Mouse (Mus musculus) forebrain, embryonic 14.5 days (tissue): ENCODE data around the gene Gm10382. TPM values are rescaled to one million over a fixed set of nuclear protein-coding genes. Genes with fewer than 3 reads are reported as not detected.
"Not testable (repeated sequence)": the region's sequence is repeated elsewhere in the genome, so short reads cannot be mapped to it uniquely, and the experiment has no call there.

Source experiments
- ATAC-seq: fragments of 200-750 bp; cut with Nextera tagmentation; 2 replicates; pipeline ENCODE4 v1.8.0; 2017; ENCODE audit warnings: mild to moderate bottlenecking, moderate library complexity
- DNase-seq: peaks from one replicate; pipeline ENCODE4 v3.0.0-alpha.2; 2015; ENCODE audit warnings: low spot score
- H3K27ac ChIP-seq: fragments of 300-500 bp; sonication (generic); 2 replicates; pipeline ENCODE4 v1.5.1; 2014; ENCODE audit warnings: low read depth, mild to moderate bottlenecking, control low read depth, low read length, moderate library complexity
- H3K27me3 ChIP-seq: fragments of 300-500 bp; sonication (generic); replicated peaks from 2 replicates; pipeline ENCODE4 v1.6.1; 2014; ENCODE audit warnings: low read length, control low read depth, mixed read lengths; ENCODE audit not compliant: control insufficient read depth, insufficient read depth
- H3K36me3 ChIP-seq: fragments of 300-500 bp; sonication (generic); 2 replicates; pipeline ENCODE4 v1.6.1; 2014; ENCODE audit warnings: low read length, control low read depth; ENCODE audit not compliant: control insufficient read depth, insufficient read depth
- H3K4me1 ChIP-seq: fragments of 300-500 bp; sonication (generic); 2 replicates; pipeline ENCODE4 v1.6.1; 2014; ENCODE audit warnings: antibody characterized with exemption, low read length, control low read depth; ENCODE audit not compliant: control insufficient read depth, insufficient read depth
- H3K4me2 ChIP-seq: fragments of 300-500 bp; sonication (generic); 2 replicates; pipeline ENCODE4 v1.6.1; 2014; ENCODE audit warnings: mild to moderate bottlenecking, control low read depth, low read length
- H3K4me3 ChIP-seq: fragments of 300-500 bp; sonication (generic); 2 replicates; pipeline ENCODE4 v1.5.1; 2014; ENCODE audit warnings: low read depth, low read length, control low read depth
- H3K9ac ChIP-seq: fragments of 300-500 bp; sonication (generic); 2 replicates; pipeline ENCODE4 v1.6.1; 2014; ENCODE audit warnings: mild to moderate bottlenecking, low read length, control low read depth, moderate library complexity
- H3K9me3 ChIP-seq: fragments of 300-500 bp; sonication (generic); replicated peaks from 2 replicates; pipeline ENCODE4 v1.6.1; 2016; ENCODE audit warnings: low read length, control low read depth, mixed read lengths; ENCODE audit not compliant: control insufficient read depth
- WGBS: fragments of 180-500 bp; shearing (Covaris S2); extraction: QIAGEN DNeasy Blood & Tissue Kit; methylation state at CpG from one replicate; pipeline ENCODE4 v1.1.7; 2014; 5-methylcytosine and 5-hydroxymethylcytosine counted together
- polyA plus RNA-seq: library from polyadenylated mRNA; unstranded; fragments of >200 nt; fragmentation: Nextera tagmentation; extraction: Ambion mirVana; gene quantifications from 2 replicates; pipeline ENCODE4 v1.2.1, GENCODE M21; 2014

The Gm10382 gene
- polyA plus RNA-seq, 1 experiment from 2014 or later: 0.33 TPM

- WGBS: under 1% methylated on average over 68 of the region's 69 CpGs
- Histone ChIP-seq H3K9me3 (no peaks in the 10 kb centered on the region), H3K4me2 (peak within 1 kb of the TSS; percentile 99), H3K9ac (peak within 1 kb of the TSS; percentile 98), H3K4me1 (peaks cover 25% of the 10 kb centered on the region), H3K27ac (peak within 1 kb of the TSS; percentile 97), H3K27me3 (no peaks in the 10 kb centered on the region), H3K36me3 (peaks cover 18% of the 10 kb centered on the region), H3K4me3 (peak within 1 kb of the TSS; percentile 100)
- peak; percentile 92 for DNase-seq
- ATAC-seq: peak; percentile 42
Measured at GRCm38 (mm10) chr5:125389579-125390441, 688 bp downstream of the Gm10382 start, which contains the start of gene Ubc. TSS of gene Ubc (minus strand) at chr5:125390202.

DNA sequence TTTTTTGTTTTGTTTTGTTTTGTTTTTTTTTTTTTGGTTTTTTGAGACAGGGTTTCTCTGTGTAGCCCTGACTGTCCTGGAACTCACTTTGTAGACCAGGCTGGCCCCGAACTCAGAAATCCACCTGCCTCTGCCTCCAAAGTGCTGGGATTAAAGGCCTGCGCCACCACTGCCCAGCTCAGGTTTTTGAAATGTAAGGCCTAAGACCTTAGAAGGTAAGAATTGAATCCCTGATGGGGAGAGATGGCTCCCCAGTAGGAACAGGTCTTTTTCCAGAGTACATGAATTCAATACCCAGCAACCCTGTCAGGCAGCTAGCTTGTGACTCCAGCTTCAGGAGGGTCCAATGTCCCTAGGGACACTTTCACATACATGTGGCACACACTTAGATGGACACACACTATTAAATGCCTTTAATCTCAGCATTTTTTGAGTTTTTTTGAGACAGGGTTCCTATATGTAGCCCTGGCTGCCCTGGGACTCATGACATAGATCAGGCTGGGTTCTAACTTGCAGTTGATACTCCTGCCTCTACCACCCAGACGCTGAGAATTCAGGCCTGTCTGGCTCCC lies 1.9 kb downstream of the Gm10382 start:
- 96% methylated on average over 3 of the region's 3 CpGs for WGBS
- Histone ChIP-seq H3K27me3 (no peaks in the 10 kb centered on the region), H3K9me3 (no peaks in the 10 kb centered on the region), H3K4me2 (no peak overlapping the region), H3K4me3 (no peak overlapping the region), H3K27ac (no peak overlapping the region), H3K9ac (no peak overlapping the region), H3K36me3 (peaks cover 7% of the 10 kb centered on the region; the same call in 1 of the 2 replicates), H3K4me1 (peaks cover 26% of the 10 kb centered on the region)
- no peak for DNase-seq
- no peak for ATAC-seq

DNA sequence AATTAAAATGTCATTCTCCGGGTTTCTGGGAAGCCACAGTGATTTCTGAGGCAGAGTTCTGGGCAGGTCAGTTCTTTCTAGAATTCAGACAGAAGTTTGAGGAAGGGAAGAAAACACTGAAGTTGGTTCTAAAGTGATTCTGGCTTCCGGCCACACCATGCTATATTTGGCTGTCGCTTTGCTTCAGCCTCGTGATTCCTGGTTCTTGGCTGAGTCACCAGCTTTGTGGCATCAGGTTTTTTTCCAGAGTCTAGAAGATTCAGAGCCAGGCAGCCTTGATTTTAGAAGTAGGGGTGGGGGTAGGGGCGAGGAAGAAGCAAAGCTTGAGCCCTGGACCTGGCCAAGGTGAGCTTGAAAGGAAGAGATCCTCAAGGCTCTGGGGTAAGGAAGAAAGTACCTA lies 2.5 kb downstream of the Gm10382 start:
- Histone ChIP-seq H3K9ac (no peak overlapping the region), H3K4me2 (no peak overlapping the region), H3K4me3 (no peak overlapping the region), H3K4me1 (peaks cover 26% of the 10 kb centered on the region), H3K27ac (no peak overlapping the region; the same call in 1 of the 2 replicates), H3K9me3 (no peaks in the 10 kb centered on the region), H3K36me3 (0 out of 2 replicates have a peak, but pooled peaks cover 6% of the 10 kb centered on the region), H3K27me3 (no peaks in the 10 kb centered on the region)
- DNase-seq (peak; percentile 53), ATAC-seq (no peak)
- 79% methylated on average over 5 of the region's 5 CpGs for WGBS

DNA sequence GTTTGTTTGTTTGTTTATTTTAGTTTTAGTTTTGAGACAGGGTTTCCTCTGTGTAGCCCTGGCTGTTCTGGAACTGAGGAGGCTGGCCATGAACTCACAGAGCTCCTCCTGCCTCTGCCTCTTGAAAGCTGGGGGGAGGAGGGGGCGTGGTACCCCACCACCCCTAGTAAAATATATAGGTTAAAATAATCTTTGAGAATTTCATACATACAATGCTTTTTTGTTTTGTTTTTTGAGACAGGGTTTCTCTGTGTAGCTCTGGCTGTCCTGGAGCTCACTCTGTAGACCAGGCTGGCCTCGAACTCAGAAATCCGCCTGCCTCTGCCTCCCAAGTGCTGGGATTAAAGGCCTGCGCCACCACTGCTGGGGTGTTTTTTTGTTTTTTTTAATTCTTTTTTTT lies 3.1 kb downstream of the Gm10382 start:
- peaks cover 26% of the 10 kb centered on the region for H3K4me1 ChIP-seq
- DNase-seq, H3K27me3 ChIP-seq, H3K9me3 ChIP-seq, H3K4me3 ChIP-seq, ATAC-seq, H3K36me3 ChIP-seq, H3K9ac ChIP-seq, H3K4me2 ChIP-seq: not testable (repeated sequence)
- WGBS: 92% methylated on average over 4 of the region's 4 CpGs
- peak overlapping the region; percentile 98 for H3K27ac ChIP-seq

- WGBS: 27% methylated on average over 1 of the region's 1 CpGs
- H3K27ac ChIP-seq: peak overlapping the region; percentile 98
- no peak for DNase-seq
Measured at GRCm38 (mm10) chr5:125392618-125392976, 3.5 kb downstream of the Gm10382 start.

GRCm38 (mm10) chr5:125392977-125393621 lies 4.0 kb downstream of the Gm10382 start:
- H3K4me2 ChIP-seq: peak overlapping the region; percentile 60
- no peaks in the 10 kb centered on the region for H3K27me3 ChIP-seq
- H3K9me3 ChIP-seq: no peaks in the 10 kb centered on the region
- H3K36me3 ChIP-seq: 0 out of 2 replicates have a peak, but pooled peaks cover 5% of the 10 kb centered on the region
- H3K4me3 ChIP-seq: peak overlapping the region; percentile 23
- DNase-seq: peak; percentile 98
- peak; percentile 91 for ATAC-seq
- H3K9ac ChIP-seq: peak overlapping the region; percentile 60
- H3K27ac ChIP-seq: peak overlapping the region; percentile 98
- H3K4me1 ChIP-seq: peaks cover 26% of the 10 kb centered on the region
- 1% methylated on average over 20 of the region's 20 CpGs for WGBS

More at GRCm38 (mm10) chr5:125392618-125392976, 3.5 kb downstream of the Gm10382 start:
- Histone ChIP-seq H3K4me3 (no peak overlapping the region), H3K9me3 (no peaks in the 10 kb centered on the region), H3K4me2 (peak overlapping the region; percentile 60), H3K27me3 (no peaks in the 10 kb centered on the region), H3K9ac (no peak overlapping the region; the same call in 1 of the 2 replicates), H3K36me3 (0 out of 2 replicates have a peak, but pooled peaks cover 6% of the 10 kb centered on the region), H3K4me1 (peaks cover 26% of the 10 kb centered on the region)
- peak; percentile 10; the same call in 1 of the 2 replicates for ATAC-seq

GRCm38 (mm10) chr5:125393622-125394603 lies 4.8 kb downstream of the Gm10382 start:
- Histone ChIP-seq H3K27ac (peak overlapping the region; percentile 98), H3K4me2 (peak overlapping the region; percentile 60), H3K27me3 (no peaks in the 10 kb centered on the region), H3K4me1 (peaks cover 20% of the 10 kb centered on the region), H3K9me3 (no peaks in the 10 kb centered on the region), H3K4me3 (peak overlapping the region; percentile 23), H3K9ac (peak overlapping the region; percentile 60), H3K36me3 (no peaks in the 10 kb centered on the region)
- peak; percentile 79 for ATAC-seq
- WGBS: 4% methylated on average over 23 of the region's 25 CpGs
- peak; percentile 97 for DNase-seq

DNA sequence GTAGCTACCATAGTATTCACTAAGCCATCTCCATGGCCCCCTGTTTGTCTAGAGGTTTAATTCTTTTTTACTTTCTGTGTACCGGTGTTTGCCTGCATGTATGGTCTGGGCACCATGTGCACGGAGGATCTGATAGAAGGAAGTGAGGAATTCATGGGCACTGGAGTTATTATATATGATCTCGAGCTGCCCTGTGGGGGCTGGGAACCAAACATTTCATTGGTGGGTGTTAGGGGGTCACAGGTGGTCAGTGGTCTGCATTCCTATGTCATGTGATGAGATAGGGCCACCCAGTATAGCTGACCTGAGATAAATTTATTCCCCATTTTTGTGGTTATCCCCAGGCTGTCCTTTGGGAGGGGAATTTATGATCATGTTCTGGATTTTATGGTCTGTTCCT lies 5.9 kb downstream of the Gm10382 start:
- Histone ChIP-seq H3K27ac (peak overlapping the region; percentile 98), H3K4me3 (no peak overlapping the region), H3K9me3 (no peaks in the 10 kb centered on the region), H3K27me3 (no peaks in the 10 kb centered on the region), H3K9ac (peak overlapping the region; percentile 48), H3K36me3 (no peaks in the 10 kb centered on the region), H3K4me1 (peaks cover 20% of the 10 kb centered on the region), H3K4me2 (peak overlapping the region; percentile 60)
- ATAC-seq (no peak), DNase-seq (no peak)
- WGBS: 45% methylated on average over 3 of the region's 3 CpGs
